Mouse (Mus musculus) CH12.LX (cell line): ENCODE results near the gene Tmem104. TPM values are rescaled to one million over a fixed set of nuclear protein-coding genes. Genes with fewer than 3 reads are reported as not detected.

Experiments used
- DNase-seq: peaks from one replicate; pipeline ENCODE4 v3.0.0-alpha.2; 2013; ENCODE audit errors: extremely low read depth
- H3K27ac ChIP-seq: 2 replicates; pipeline ENCODE4 v1.5.1; 2012; ENCODE audit warnings: low read depth, mild to moderate bottlenecking, control low read depth, moderate library complexity; ENCODE audit not compliant: insufficient read depth
- H3K27me3 ChIP-seq: replicated peaks from 2 replicates; pipeline ENCODE3; 2012; ENCODE audit warnings: inconsistent platforms
- H3K36me3 ChIP-seq, 2 experiments: replicated peaks in 1 of 2; 2 replicates each; pipeline versions ENCODE3 to v1.6.1; 2012; ENCODE audit warnings: inconsistent platforms in 1 of 2, low read length in 1 of 2, mild to moderate bottlenecking in 1 of 2, mixed read lengths in 1 of 2, moderate library complexity in 1 of 2; ENCODE audit not compliant: control insufficient read depth in 1 of 2, insufficient read depth in 1 of 2
- H3K4me1 ChIP-seq, 2 experiments: 2 replicates each; pipeline ENCODE4 v1.6.1; 2012; ENCODE audit warnings: inconsistent platforms in 1 of 2, moderate library complexity in 1 of 2; ENCODE audit not compliant: insufficient read depth in 2 of 2, control insufficient read depth in 1 of 2
- H3K4me2 ChIP-seq: 2 replicates; pipeline ENCODE4 v1.6.1; 2012; ENCODE audit warnings: low read depth, mild to moderate bottlenecking, control low read depth; ENCODE audit not compliant: poor library complexity, insufficient read depth, severe bottlenecking
- H3K4me3 ChIP-seq, 3 experiments: fragments of 150-350 bp in 1 of 3; sonication (generic) in 1 of 3; replicated peaks in 1 of 3; 2 replicates each; pipeline versions ENCODE3 to v1.5.1; 2011 to 2012; ENCODE audit warnings: low read depth in 2 of 3, low read length in 2 of 3, mild to moderate bottlenecking in 2 of 3, moderate library complexity in 2 of 3, control low read depth in 1 of 3, improper control_type of control experiment in 1 of 3, inconsistent platforms in 1 of 3, mixed read lengths in 1 of 3; ENCODE audit not compliant: poor library complexity in 1 of 3
- H3K79me2 ChIP-seq: replicated peaks from 2 replicates; pipeline ENCODE4 v1.6.1; 2012; ENCODE audit warnings: mild to moderate bottlenecking, moderate library complexity; ENCODE audit not compliant: control insufficient read depth, poor library complexity, insufficient read depth, severe bottlenecking; ENCODE audit errors: extremely low read depth
- H3K9ac ChIP-seq: 2 replicates; pipeline ENCODE4 v1.6.1; 2012; ENCODE audit warnings: low read depth, mild to moderate bottlenecking, control low read depth, moderate library complexity; ENCODE audit not compliant: insufficient read depth
- H3K9me3 ChIP-seq: replicated peaks from 2 replicates; pipeline ENCODE3; 2012; ENCODE audit warnings: low read length, inconsistent platforms, mixed read lengths
- BHLHE40 ChIP-seq: IDR thresholded peaks from 2 replicates; pipeline ENCODE4 v1.6.1; 2011; ENCODE audit warnings: mild to moderate bottlenecking, low read depth, low read length, improper control_type of control experiment
- CTCF ChIP-seq, 2 experiments: IDR thresholded peaks in 1 of 2; conservative IDR thresholded peaks in 1 of 2; 2 replicates each; pipeline ENCODE4 v1.5.1; 2011 to 2012; ENCODE audit warnings: low read depth in 2 of 2, low read length in 2 of 2, improper control_type of control experiment in 1 of 2, inconsistent platforms in 1 of 2, mild to moderate bottlenecking in 1 of 2, moderate library complexity in 1 of 2
- EP300 ChIP-seq: IDR thresholded peaks from 2 replicates; pipeline ENCODE4 v1.6.1; 2011; ENCODE audit warnings: low read length, improper control_type of control experiment
- ETS1 ChIP-seq: conservative IDR thresholded peaks from 2 replicates; pipeline ENCODE4 v1.6.1; 2012; ENCODE audit warnings: low read depth, mild to moderate bottlenecking, inconsistent platforms, low read length, improper control_type of control experiment, moderate library complexity
- IRF4 ChIP-seq: IDR thresholded peaks from 2 replicates; pipeline ENCODE4 v1.6.1; 2014; ENCODE audit warnings: low read depth, mild to moderate bottlenecking, inconsistent platforms, low read length, improper control_type of control experiment
- MAFK ChIP-seq: IDR thresholded peaks from 2 replicates; pipeline ENCODE4 v1.6.1; 2011; ENCODE audit warnings: low read length, improper control_type of control experiment; ENCODE audit not compliant: insufficient replicate concordance
- MAX ChIP-seq: IDR thresholded peaks from 2 replicates; pipeline ENCODE4 v1.6.1; 2011; ENCODE audit warnings: low read length, improper control_type of control experiment
- MXI1 ChIP-seq: IDR thresholded peaks from 2 replicates; pipeline ENCODE4 v1.6.1; 2011; ENCODE audit warnings: mild to moderate bottlenecking, low read depth, low read length, improper control_type of control experiment
- MYC ChIP-seq: IDR thresholded peaks from 2 replicates; pipeline ENCODE4 v1.6.1; 2011; ENCODE audit warnings: low read depth, mild to moderate bottlenecking, improper control_type of control experiment, low read length
- NELFE ChIP-seq: IDR thresholded peaks from 2 replicates; pipeline ENCODE4 v1.6.1; 2011; ENCODE audit warnings: low read depth, low read length, improper control_type of control experiment
- NRF1 ChIP-seq: IDR thresholded peaks from 2 replicates; pipeline ENCODE4 v1.6.1; 2014; ENCODE audit warnings: low read depth, mild to moderate bottlenecking, inconsistent platforms, low read length, improper control_type of control experiment, moderate library complexity
- RCOR1 ChIP-seq: conservative IDR thresholded peaks from 2 replicates; pipeline ENCODE4 v1.6.1; 2012; ENCODE audit warnings: low read depth, mild to moderate bottlenecking, inconsistent platforms, low read length, improper control_type of control experiment
- UBTF ChIP-seq: IDR thresholded peaks from 2 replicates; pipeline ENCODE4 v1.6.1; 2012; ENCODE audit warnings: low read depth, mild to moderate bottlenecking, inconsistent platforms, low read length, improper control_type of control experiment, moderate library complexity
- USF1 ChIP-seq: IDR thresholded peaks from 2 replicates; pipeline ENCODE4 v1.6.1; 2014; ENCODE audit warnings: low read depth, mild to moderate bottlenecking, inconsistent platforms, low read length, improper control_type of control experiment
- ZKSCAN1 ChIP-seq: IDR thresholded peaks from 2 replicates; pipeline ENCODE4 v1.6.1; 2012; ENCODE audit warnings: low read depth, inconsistent platforms, low read length, improper control_type of control experiment, borderline replicate concordance
- ZNF384 ChIP-seq: IDR thresholded peaks from 2 replicates; pipeline ENCODE4 v1.6.1; 2012; ENCODE audit warnings: low read depth, low read length, improper control_type of control experiment, inconsistent platforms
- dilution Hi-C: fragments of 300-500 bp; cut with MboI; formaldehyde crosslinking; loops from 2 replicates; pipeline ENCODE4 v1.14.3; 2020; ENCODE audit warnings: low sequenced_read_pairs; ENCODE audit not compliant: extremely low pct_unique_long_range_greater_than_20kb, extremely low pct_ligation_motif_present
- in situ Hi-C: fragments of 300-500 bp; cut with MboI; formaldehyde crosslinking; loops from 3 replicates; pipeline ENCODE4 v1.14.3; 2019; ENCODE audit warnings: low sequenced_read_pairs, low pct_ligation_motif_present, low pct_unique_long_range_greater_than_20kb, mixed read lengths
- polyA plus RNA-seq: library from polyadenylated mRNA; unstranded; fragments of >175 nt; gene quantifications from 2 replicates; pipeline ENCODE4 v1.2.1, GENCODE M21; 2012; ENCODE audit warnings: low read depth; ENCODE audit not compliant: insufficient read length
- total RNA-seq, 2 experiments: library from RNA; depleted of rRNA; stranded (reverse); fragments of 300-350 nt in 1 of 2; fragments of >200 nt in 1 of 2; gene quantifications; 2 replicates each; pipeline ENCODE4 v1.2.3; 2012 to 2014

Tmem104 gene
- total and polyA plus RNA-seq, 3 experiments, result 3.5 to 16.1 (median 10.8) TPM

DNA sequence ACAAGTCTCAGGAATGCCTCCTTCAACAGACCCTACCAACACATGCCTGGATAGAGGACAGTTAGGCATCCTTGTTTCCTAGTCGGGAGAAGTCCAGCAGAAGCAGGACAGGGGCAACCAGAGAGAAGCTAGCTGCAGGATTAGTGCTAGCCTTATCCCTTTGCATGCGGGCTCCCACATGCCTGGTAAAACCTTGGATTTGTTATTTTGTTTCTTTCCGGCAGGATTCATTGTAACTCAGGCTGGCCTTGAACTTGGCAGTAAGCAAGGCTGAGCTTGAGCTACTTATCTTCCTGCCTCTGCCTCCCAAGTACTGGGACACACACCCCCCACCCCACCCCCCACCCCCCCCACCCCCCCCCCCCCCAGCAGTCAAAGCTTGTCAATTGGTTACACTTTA, 64.0 kb downstream of the Tmem104 start:
- no peak for TF ChIP-seq USF1
- no peak for TF ChIP-seq MYC
- TF ChIP-seq ETS1, result no peak
- TF ChIP-seq CTCF (conservative IDR thresholded peaks at IDR 0.05 in 1 of 2, IDR thresholded peaks at IDR 0.05 in 1 of 2; ENCODE audit: low read depth in 2 of 2, low read length in 2 of 2), result no peak
- no peak for TF ChIP-seq EP300
- no peak overlapping the region for H3K4me3 ChIP-seq
- H3K36me3 ChIP-seq, result peaks cover 0 to 2% of the 10 kb centered on the region in 2 experiments
- H3K9me3 ChIP-seq, result peaks cover 10% of the 10 kb centered on the region
- H3K4me2 ChIP-seq, result no peak overlapping the region
- peaks cover 7% of the 10 kb centered on the region for H3K27me3 ChIP-seq
- DNase-seq, result no peak
- H3K27ac ChIP-seq, result no peak overlapping the region
- peaks cover 19 to 27% of the 10 kb centered on the region in 2 experiments for H3K4me1 ChIP-seq
- no peak overlapping the region for H3K9ac ChIP-seq
- dilution Hi-C loops, result no loop called here
- no peaks in the 10 kb centered on the region for H3K79me2 ChIP-seq
- in situ Hi-C loops, result no loop called here

- in situ Hi-C loops, result no loop called here
- no peak for TF ChIP-seq UBTF
- TF ChIP-seq ZKSCAN1, result no peak
- TF ChIP-seq NELFE, result no peak
- TF ChIP-seq NRF1, result no peak
- TF ChIP-seq ZNF384, result no peak
- TF ChIP-seq MXI1, result no peak
- no peak for TF ChIP-seq RCOR1
- no peak for TF ChIP-seq IRF4
- no peak for TF ChIP-seq MAFK
- TF ChIP-seq BHLHE40, result no peak
- TF ChIP-seq MAX, result no peak
- TF ChIP-seq, all 38 proteins: peak for 0
- 0 out of 4 replicates have a peak, but pooled peaks cover 0 to 3% of the 10 kb centered on the region in 2 experiments for H3K4me1 ChIP-seq
- no peak overlapping the region for H3K4me2 ChIP-seq
- no peaks in the 10 kb centered on the region for H3K36me3 ChIP-seq
- no peak for DNase-seq
- no peak overlapping the region for H3K27ac ChIP-seq
- no peaks in the 10 kb centered on the region for H3K79me2 ChIP-seq
- peaks cover 24% of the 10 kb centered on the region for H3K27me3 ChIP-seq
- no peak overlapping the region for H3K4me3 ChIP-seq
- dilution Hi-C loops, result no loop called here
- peaks cover 6% of the 10 kb centered on the region for H3K9me3 ChIP-seq
- no peak overlapping the region for H3K9ac ChIP-seq
These were observed 70.7 kb downstream of the Tmem104 start for GRCm38 (mm10) chr11:115257775-115258510.
